Mouse (Mus musculus) heart, embryonic 14.5 days (tissue): ENCODE measurements at regions not wholly inside any gene's neighbourhood (a gene's known extent, or its start where the extent isn't known, plus 50 kb on each side); places are given as distances from the start of the nearest gene placed in this dataset.

Source experiments
- ATAC-seq: fragments of 200-750 bp; cut with Nextera tagmentation; 2 replicates; pipeline ENCODE4 v1.8.0; 2017; ENCODE audit warnings: low read depth, moderate TSS enrichment; ENCODE audit not compliant: insufficient number of reproducible peaks, insufficient read depth, low FRiP score
- H3K27ac ChIP-seq, 2 experiments: fragments of 200-500 bp in 1 of 2; fragments of 300-500 bp in 1 of 2; sonication (generic) in 1 of 2; replicated peaks in 1 of 2; 2 replicates each; pipeline ENCODE4 v1.5.1; 2012 to 2014; ENCODE audit warnings: low read depth in 2 of 2, low read length in 2 of 2, control low read depth in 1 of 2, mild to moderate bottlenecking in 1 of 2, mixed read lengths in 1 of 2; ENCODE audit not compliant: control insufficient read depth in 1 of 2, insufficient read depth in 1 of 2
- H3K27me3 ChIP-seq: fragments of 300-500 bp; sonication (generic); 2 replicates; pipeline ENCODE4 v1.6.1; 2014; ENCODE audit warnings: mild to moderate bottlenecking, low read length, control low read depth; ENCODE audit not compliant: control insufficient read depth, insufficient read depth
- H3K36me3 ChIP-seq: fragments of 300-500 bp; sonication (generic); 2 replicates; pipeline ENCODE4 v1.6.1; 2014; ENCODE audit warnings: mild to moderate bottlenecking, control low read depth, low read length, mixed read lengths; ENCODE audit not compliant: control insufficient read depth, insufficient read depth
- H3K4me1 ChIP-seq, 2 experiments: fragments of 200-500 bp in 1 of 2; fragments of 300-500 bp in 1 of 2; sonication (generic) in 1 of 2; 2 replicates each; pipeline ENCODE4 v1.6.1; 2012 to 2014; ENCODE audit warnings: low read length in 2 of 2, control low read depth in 1 of 2, mixed read lengths in 1 of 2; ENCODE audit not compliant: control insufficient read depth in 2 of 2, insufficient read depth in 2 of 2
- H3K4me2 ChIP-seq: fragments of 300-500 bp; sonication (generic); 2 replicates; pipeline ENCODE4 v1.6.1; 2014; ENCODE audit warnings: mild to moderate bottlenecking, low read length
- H3K4me3 ChIP-seq, 2 experiments: fragments of 200-500 bp in 1 of 2; fragments of 300-500 bp in 1 of 2; sonication (generic) in 1 of 2; 2 replicates each; pipeline ENCODE4 v1.5.1; 2012 to 2014; ENCODE audit warnings: low read length in 2 of 2, mild to moderate bottlenecking in 2 of 2, control low read depth in 1 of 2, low read depth in 1 of 2, moderate library complexity in 1 of 2; ENCODE audit not compliant: control insufficient read depth in 1 of 2, insufficient read depth in 1 of 2
- H3K9ac ChIP-seq: fragments of 300-500 bp; sonication (generic); 2 replicates; pipeline ENCODE4 v1.6.1; 2014; ENCODE audit warnings: mild to moderate bottlenecking, low read length
- H3K9me3 ChIP-seq: fragments of 300-500 bp; sonication (generic); 2 replicates; pipeline ENCODE4 v1.6.1; 2016; ENCODE audit warnings: low read length, control low read depth; ENCODE audit not compliant: control insufficient read depth
- WGBS: fragments of 180-500 bp; shearing (Covaris S2); extraction: QIAGEN DNeasy Blood & Tissue Kit; methylation state at CpG from one replicate; pipeline ENCODE4 v1.1.7; 2014; 5-methylcytosine and 5-hydroxymethylcytosine counted together

DNA sequence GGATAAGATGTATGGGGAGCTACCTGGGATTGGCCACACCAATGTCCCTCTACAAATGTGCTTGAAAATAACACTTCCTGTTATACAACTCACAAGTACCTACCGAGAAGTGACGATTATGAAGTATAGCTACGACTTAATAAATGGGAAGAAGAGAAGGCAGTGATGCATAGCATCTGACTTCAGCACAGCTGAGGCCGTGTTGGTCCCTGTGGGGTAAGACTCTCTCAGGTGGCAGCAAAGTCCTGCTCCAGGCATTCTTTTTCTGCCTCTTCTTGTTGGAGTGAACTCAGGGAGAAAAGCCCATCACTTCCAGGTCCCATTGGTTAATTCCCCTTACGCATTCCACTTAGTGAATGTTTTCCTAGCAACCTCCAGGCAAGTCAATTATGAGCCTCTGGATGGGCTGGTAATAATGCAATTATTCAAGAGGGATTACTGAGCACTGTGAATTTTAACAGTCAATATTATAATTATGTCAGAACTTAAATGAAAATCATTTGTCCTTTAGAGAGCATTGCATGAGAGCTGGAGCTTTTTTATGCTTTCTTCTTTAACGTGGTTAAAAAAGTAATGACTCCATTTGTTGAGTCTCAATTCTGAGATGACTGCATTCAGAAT lies 1694.8 kb upstream of the Cntnap5a start:
- WGBS: 79% methylated on average over 6 of the region's 6 CpGs
- no peaks in the 10 kb centered on the region for H3K9me3 ChIP-seq
- no peak overlapping the region for H3K4me2 ChIP-seq
- no peak for ATAC-seq
- H3K4me3 ChIP-seq: no peak overlapping the region
- no peaks in the 10 kb centered on the region for H3K27me3 ChIP-seq
- no peak overlapping the region for H3K9ac ChIP-seq
- no peaks in the 10 kb centered on the region for H3K4me1 ChIP-seq
- H3K36me3 ChIP-seq: no peaks in the 10 kb centered on the region
- H3K27ac ChIP-seq: no peak overlapping the region

DNA sequence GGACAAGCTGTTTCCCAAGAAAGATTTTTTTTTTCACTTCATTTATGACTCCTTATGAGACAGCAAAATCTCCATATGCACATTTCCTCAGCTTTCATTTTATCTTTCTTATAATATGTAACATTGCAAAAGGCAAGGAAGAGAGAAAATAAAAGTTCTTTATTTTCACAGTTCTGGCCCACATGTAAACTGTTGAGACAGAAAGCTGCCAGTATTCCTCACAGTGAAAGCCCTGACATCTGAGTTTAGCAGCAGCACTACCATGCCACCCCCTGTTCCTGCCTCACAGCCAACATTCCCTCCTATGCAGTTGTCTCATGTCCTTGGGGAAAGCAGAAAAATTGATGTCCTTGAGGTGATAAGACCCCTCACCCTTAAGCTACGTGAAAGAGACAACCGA lies 1692.1 kb upstream of the Cntnap5a start:
- H3K36me3 ChIP-seq: no peaks in the 10 kb centered on the region
- H3K9ac ChIP-seq: no peak overlapping the region
- no peaks in the 10 kb centered on the region for H3K27me3 ChIP-seq
- H3K9me3 ChIP-seq: no peaks in the 10 kb centered on the region
- ATAC-seq: no peak
- H3K4me2 ChIP-seq: no peak overlapping the region
- no peak overlapping the region for H3K27ac ChIP-seq
- no peaks in the 10 kb centered on the region for H3K4me1 ChIP-seq
- no peak overlapping the region for H3K4me3 ChIP-seq
- WGBS: 19% methylated on average over 2 of the region's 2 CpGs

GRCm38 (mm10) chr1:114037877-114038276 lies 1646.7 kb upstream of the Cntnap5a start:
- Histone ChIP-seq H3K4me2 (no peak overlapping the region), H3K4me1 (no peaks in the 10 kb centered on the region), H3K9me3 (peaks cover 4% of the 10 kb centered on the region; the same call in 1 of the 2 replicates), H3K27me3 (no peaks in the 10 kb centered on the region), H3K9ac (no peak overlapping the region), H3K36me3 (no peaks in the 10 kb centered on the region), H3K4me3 (no peak overlapping the region), H3K27ac (no peak overlapping the region)
- no peak for ATAC-seq

- Histone ChIP-seq H3K4me3 (no peak overlapping the region), H3K27ac (no peak overlapping the region), H3K9me3 (peaks cover 4% of the 10 kb centered on the region; the same call in 1 of the 2 replicates), H3K9ac (no peak overlapping the region), H3K27me3 (no peaks in the 10 kb centered on the region), H3K4me1 (no peaks in the 10 kb centered on the region), H3K36me3 (no peaks in the 10 kb centered on the region), H3K4me2 (no peak overlapping the region)
- WGBS: 73% methylated on average over 1 of the region's 1 CpGs
- ATAC-seq: peak; percentile 54
Measured at GRCm38 (mm10) chr1:114039383-114039782, 1645.2 kb upstream of the Cntnap5a start.

- Histone ChIP-seq H3K27me3 (no peaks in the 10 kb centered on the region), H3K27ac (no peak overlapping the region), H3K36me3 (no peaks in the 10 kb centered on the region), H3K9ac (no peak overlapping the region), H3K4me3 (no peak overlapping the region), H3K4me2 (no peak overlapping the region), H3K4me1 (no peaks in the 10 kb centered on the region), H3K9me3 (no peaks in the 10 kb centered on the region)
- no peak for ATAC-seq
- WGBS: 72% methylated on average over 2 of the region's 2 CpGs
Measured at GRCm38 (mm10) chr1:114063097-114063496, 1621.5 kb upstream of the Cntnap5a start.

- H3K4me2 ChIP-seq: no peak overlapping the region
- H3K4me3 ChIP-seq: no peak overlapping the region
- ATAC-seq: no peak
- no peaks in the 10 kb centered on the region for H3K9me3 ChIP-seq
- H3K4me1 ChIP-seq: no peaks in the 10 kb centered on the region
- no peak overlapping the region for H3K9ac ChIP-seq
- no peaks in the 10 kb centered on the region for H3K36me3 ChIP-seq
- H3K27me3 ChIP-seq: no peaks in the 10 kb centered on the region
- H3K27ac ChIP-seq: no peak overlapping the region
Measured at GRCm38 (mm10) chr1:114074506-114074905, 1610.0 kb upstream of the Cntnap5a start.
